17 mouse cellular contexts compared by ENCODE assay signal in genomic region chr4:101654256-101654655, GRCm38 (mm10). TPM values are rescaled to one million over a fixed set of nuclear protein-coding genes. Genes with fewer than 3 reads are reported as not detected.
DNase-seq lines count a peak whose midpoint lies in the region; ATAC-seq and TF ChIP-seq lines count a peak whose summit lies in the region.
"Had no signal": no experiment of that assay in that cellular context is flagged by ENCODE, and none has a peak within 500 bp of the region (broad histone marks: within the 10 kb centered on the region; RNA-seq: fewer than 3 reads in every experiment).

No protein-coding gene starts in this region.

- ATAC-seq in limb, embryonic 14.5 days (ENCODE audit: low FRiP score, low read depth), result no peak
- ATAC-seq in liver, postnatal 0 days, result no peak
- ATAC-seq in forebrain, embryonic 15.5 days (replicated peaks), result no peak
- ATAC-seq in CD4-positive, CD25-positive, alpha-beta regulatory T cell, adult 4 months, result no peak
- ATAC-seq: intestine, embryonic 16.5 days; lung, postnatal 0 days had no signal

- peaks cover 34% of the 10 kb centered on the region for H3K4me1 ChIP-seq in embryonic facial prominence, embryonic 10.5 days
- peaks cover 12% of the 10 kb centered on the region for H3K4me1 ChIP-seq in limb, embryonic 14.5 days (ENCODE audit: control insufficient read depth, insufficient read depth, low read length)
- peaks cover 20% of the 10 kb centered on the region for H3K4me1 ChIP-seq in liver, postnatal 0 days (ENCODE audit: insufficient read depth)
- peaks cover 4% of the 10 kb centered on the region; the same call in 1 of the 2 replicates for H3K4me1 ChIP-seq in forebrain, embryonic 15.5 days

- intact Hi-C loops in heart, postnatal 10 days (cut with DNase I), result loop anchor here (10.0 kb wide), 3 partner anchors 179 to 1001 kb away; no protein-coding TSS in a partner anchor

- H3K27me3 ChIP-seq in embryonic facial prominence, embryonic 10.5 days (replicated peaks; ENCODE audit: low read depth, poor library complexity, severe bottlenecking), result no peaks in the 10 kb centered on the region
- H3K27me3 ChIP-seq in limb, embryonic 14.5 days (ENCODE audit: control insufficient read depth, insufficient read depth, low read length), result no peaks in the 10 kb centered on the region
- H3K27me3 ChIP-seq in liver, postnatal 0 days (ENCODE audit: insufficient read depth, low read length), result no peaks in the 10 kb centered on the region
- H3K27me3 ChIP-seq in forebrain, embryonic 15.5 days, result no peaks in the 10 kb centered on the region
- H3K27me3 ChIP-seq: CH12.LX had no signal

- H3K27ac ChIP-seq in embryonic facial prominence, embryonic 10.5 days (replicated peaks), result 0 out of 2 replicates have a peak overlapping the region, but pooled peaks have one; percentile 11
- 0 out of 2 replicates have a peak overlapping the region, but pooled peaks have one; percentile 16 for H3K27ac ChIP-seq in limb, embryonic 14.5 days (replicated peaks; ENCODE audit: low read depth, low read length)
- peak overlapping the region; percentile 58 for H3K27ac ChIP-seq in liver, postnatal 0 days (ENCODE audit: low read depth)
- no peak overlapping the region for H3K27ac ChIP-seq in forebrain, embryonic 15.5 days (replicated peaks)
- H3K27ac ChIP-seq: hindbrain, embryonic 14.5 days had no signal

- no peak overlapping the region for H3K4me3 ChIP-seq in embryonic facial prominence, embryonic 10.5 days
- H3K4me3 ChIP-seq in limb, embryonic 14.5 days (replicated peaks; ENCODE audit: low read length), result no peak overlapping the region
- H3K4me3 ChIP-seq in liver, postnatal 0 days (ENCODE audit: low read depth, low read length), result no peak overlapping the region
- no peak overlapping the region for H3K4me3 ChIP-seq in forebrain, embryonic 15.5 days
- H3K4me3 ChIP-seq: forebrain, embryonic 10.5 days had no signal

- no peak overlapping the region for H3K9ac ChIP-seq in limb, embryonic 14.5 days (ENCODE audit: low read depth, low read length, severe bottlenecking)
- H3K9ac ChIP-seq in liver, postnatal 0 days (replicated peaks), result 0 out of 2 replicates have a peak overlapping the region, but pooled peaks have one; percentile 0
- H3K9ac ChIP-seq in forebrain, embryonic 15.5 days (replicated peaks), result no peak overlapping the region
- H3K9ac ChIP-seq: hindbrain, embryonic 14.5 days had no signal

- 43% methylated on average over 6 of the region's 6 CpGs for WGBS in embryonic facial prominence, embryonic 10.5 days
- WGBS in limb, embryonic 14.5 days, result 30% methylated on average over 6 of the region's 6 CpGs
- 76% methylated on average over 6 of the region's 6 CpGs for WGBS in liver, postnatal 0 days (ENCODE audit: insufficient replicate concordance)
- WGBS in forebrain, embryonic 15.5 days, result 93% methylated on average over 6 of the region's 6 CpGs

- no peak for TF ChIP-seq EP300 in liver, postnatal 0 days (IDR thresholded peaks at IDR 0.05; ENCODE audit: low read depth)

- H3K4me2 ChIP-seq in limb, embryonic 14.5 days (replicated peaks; ENCODE audit: low read depth, low read length, severe bottlenecking), result no peak overlapping the region
- peak overlapping the region; percentile 47; the same call in 1 of the 2 replicates for H3K4me2 ChIP-seq in liver, postnatal 0 days (ENCODE audit: low read depth, low read length)
- H3K4me2 ChIP-seq in forebrain, embryonic 15.5 days (replicated peaks), result no peak overlapping the region
- H3K4me2 ChIP-seq: hindbrain, embryonic 14.5 days; midbrain, embryonic 11.5 days had no signal

- peaks cover 22% of the 10 kb centered on the region for H3K36me3 ChIP-seq in embryonic facial prominence, embryonic 10.5 days (replicated peaks)
- peaks cover 21% of the 10 kb centered on the region for H3K36me3 ChIP-seq in limb, embryonic 14.5 days (ENCODE audit: control insufficient read depth, insufficient read depth, low read length)
- peaks cover 18% of the 10 kb centered on the region for H3K36me3 ChIP-seq in liver, postnatal 0 days (replicated peaks; ENCODE audit: insufficient read depth, low read length)
- peaks cover 4% of the 10 kb centered on the region for H3K36me3 ChIP-seq in forebrain, embryonic 15.5 days

- H3K9me3 ChIP-seq in embryonic facial prominence, embryonic 10.5 days, result no peaks in the 10 kb centered on the region
- no peaks in the 10 kb centered on the region for H3K9me3 ChIP-seq in limb, embryonic 14.5 days (ENCODE audit: control insufficient read depth, low read length)
- H3K9me3 ChIP-seq in liver, postnatal 0 days (ENCODE audit: low read length), result no peaks in the 10 kb centered on the region
- H3K9me3 ChIP-seq in forebrain, embryonic 15.5 days, result no peaks in the 10 kb centered on the region
- H3K9me3 ChIP-seq: forebrain, embryonic 10.5 days had no signal

- no peak for TF ChIP-seq CTCF in liver, postnatal 0 days (IDR thresholded peaks at IDR 0.05; ENCODE audit: low read depth)

- peak; percentile 54 for DNase-seq in NIH3T3 (ENCODE audit: low read depth)
- DNase-seq in embryonic facial prominence, embryonic 10.5 days (ENCODE audit: low spot score), result peak; percentile 53
- DNase-seq in limb, embryonic 14.5 days (ENCODE audit: low spot score), result no peak
- no peak for DNase-seq in liver, postnatal 0 days
- DNase-seq in heart, postnatal 10 days, result no peak
- DNase-seq: cerebellum, adult 8-10 months; heart, adult 18-20 months; heart, postnatal 14 days; right cerebral cortex, postnatal 4 days had no signal

- no peak for TF ChIP-seq POLR2A in limb, embryonic 14.5 days (IDR thresholded peaks at IDR 0.05; ENCODE audit: borderline replicate concordance, extremely low read depth, insufficient read depth, insufficient read length)

RNA-seq across cellular contexts. Expression of gene Leprot, which starts 6.7 kb away (rescaled TPM):
- 59.8 and 67.7 TPM in 2 replicates for polyA plus RNA-seq in embryonic facial prominence, embryonic 10.5 days (2016; fragmentation: Nextera tagmentation; extraction: Ambion mirVana)
- 98.6 and 104 TPM in 2 replicates for polyA plus RNA-seq in limb, embryonic 14.5 days (2012; rRNA removed)
- 102 and 111 TPM in 2 replicates for polyA plus RNA-seq in limb, embryonic 14.5 days (2014; fragmentation: Nextera tagmentation; extraction: Ambion mirVana)
- polyA plus RNA-seq in liver, postnatal 0 days (2015; fragmentation: Nextera tagmentation; extraction: Ambion mirVana), result 39.7 and 41.1 TPM in 2 replicates
- 88.7 and 91.6 TPM in 2 replicates for polyA plus RNA-seq in forebrain, embryonic 15.5 days (2015; fragmentation: Nextera tagmentation; extraction: Ambion mirVana)
- 10 to 100 TPM; 77.3 to 88.8 TPM for polyA plus RNA-seq in CD4-positive, CD25-positive, alpha-beta regulatory T cell, adult 4 months (2017; shearing (Covaris generic))
- total RNA-seq in heart, postnatal 10 days (2021), result 10 to 100 TPM; 48.3 to 53.3 TPM

Comparison
In these comparisons a context has a peak if more than half of its experiments do, and no peak if none do; other contexts are left out.
1. DNase-seq: peak in NIH3T3 (single experiment) and embryonic facial prominence, embryonic 10.5 days (single experiment); none in limb, embryonic 14.5 days (single experiment), liver, postnatal 0 days (single experiment) and heart, postnatal 10 days (0 of 2).